Mouse (Mus musculus) MEL (cell line): ENCODE measurements around the gene Pgs1. TPM values are rescaled to one million over a fixed set of nuclear protein-coding genes. Genes with fewer than 3 reads are reported as not detected.

Source experiments
- DNase-seq: peaks from one replicate; pipeline ENCODE4 v3.0.0; 2011; ENCODE audit warnings: low read depth, low spot score
- H3K27ac ChIP-seq: 2 replicates; pipeline ENCODE4 v1.5.1; 2012; ENCODE audit warnings: low read depth, mild to moderate bottlenecking, control low read depth, low read length, moderate library complexity; ENCODE audit not compliant: control insufficient read depth
- H3K27me3 ChIP-seq, 2 experiments: fragments of 150-350 bp in 1 of 2; sonication (generic) in 1 of 2; 2 replicates each; pipeline ENCODE4 v1.6.1; 2012; ENCODE audit warnings: low read length in 2 of 2, mild to moderate bottlenecking in 2 of 2, improper control_type of control experiment in 1 of 2, moderate library complexity in 1 of 2; ENCODE audit not compliant: insufficient read depth in 2 of 2, control insufficient read depth in 1 of 2
- H3K36me3 ChIP-seq, 2 experiments: 2 replicates each; pipeline ENCODE4 v1.6.1; 2012 to 2014; ENCODE audit warnings: low read length in 2 of 2, improper control_type of control experiment in 1 of 2, inconsistent platforms in 1 of 2, mild to moderate bottlenecking in 1 of 2; ENCODE audit not compliant: insufficient read depth in 2 of 2, control insufficient read depth in 1 of 2
- H3K4me1 ChIP-seq, 2 experiments: fragments of 150-350 bp in 1 of 2; sonication (generic) in 1 of 2; 2 replicates each; pipeline ENCODE4 v1.6.1; 2012; ENCODE audit warnings: low read length in 2 of 2, improper control_type of control experiment in 1 of 2, mild to moderate bottlenecking in 1 of 2; ENCODE audit not compliant: insufficient read depth in 2 of 2, control insufficient read depth in 1 of 2
- H3K4me3 ChIP-seq, 2 experiments: fragments of 150-350 bp in 1 of 2; sonication (generic) in 1 of 2; 2 replicates each; pipeline ENCODE4 v1.5.1; 2012; ENCODE audit warnings: low read depth in 2 of 2, low read length in 2 of 2, mild to moderate bottlenecking in 2 of 2, moderate library complexity in 2 of 2, control low read depth in 1 of 2, improper control_type of control experiment in 1 of 2; ENCODE audit not compliant: control insufficient read depth in 1 of 2, insufficient read depth in 1 of 2
- H3K79me2 ChIP-seq: 2 replicates; pipeline ENCODE4 v1.6.1; 2012; ENCODE audit warnings: mild to moderate bottlenecking, low read length, moderate library complexity; ENCODE audit not compliant: control insufficient read depth, poor library complexity, insufficient read depth
- H3K9ac ChIP-seq: 2 replicates; pipeline ENCODE4 v1.6.1; 2012; ENCODE audit warnings: low read depth, mild to moderate bottlenecking, control low read depth, low read length, moderate library complexity; ENCODE audit not compliant: control insufficient read depth, poor library complexity, severe bottlenecking
- H3K9me3 ChIP-seq: fragments of 150-350 bp; sonication (generic); replicated peaks from 2 replicates; pipeline ENCODE4 v1.6.1; 2012; ENCODE audit warnings: mild to moderate bottlenecking, low read length, improper control_type of control experiment, moderate library complexity; ENCODE audit not compliant: insufficient read depth
- CHD2 ChIP-seq: IDR thresholded peaks from 2 replicates; pipeline ENCODE4 v1.6.1; 2011; ENCODE audit warnings: low read length, improper control_type of control experiment
- E2F4 ChIP-seq: IDR thresholded peaks from 2 replicates; pipeline ENCODE4 v1.6.1; 2011; ENCODE audit warnings: low read depth, low read length, improper control_type of control experiment, borderline replicate concordance
- EP300 ChIP-seq, 2 experiments: IDR thresholded peaks; 2 replicates each; pipeline ENCODE4 v1.6.1; 2011; ENCODE audit warnings: improper control_type of control experiment in 2 of 2, low read length in 2 of 2, low read depth in 1 of 2, mild to moderate bottlenecking in 1 of 2
- GABPA ChIP-seq: IDR thresholded peaks from 2 replicates; pipeline ENCODE4 v1.6.1; 2012; ENCODE audit warnings: low read depth, mild to moderate bottlenecking, inconsistent platforms, low read length, improper control_type of control experiment, moderate library complexity
- GATA1 ChIP-seq: IDR thresholded peaks from 2 replicates; pipeline ENCODE4 v1.6.1; 2011; ENCODE audit warnings: low read depth, low read length, improper control_type of control experiment
- JUND ChIP-seq: IDR thresholded peaks from 2 replicates; pipeline ENCODE4 v1.6.1; 2011; ENCODE audit warnings: low read depth, mild to moderate bottlenecking, improper control_type of control experiment, low read length
- MAX ChIP-seq: IDR thresholded peaks from 2 replicates; pipeline ENCODE4 v1.6.1; 2011; ENCODE audit warnings: low read length, improper control_type of control experiment
- MEF2A ChIP-seq: IDR thresholded peaks from 2 replicates; pipeline ENCODE4 v1.6.1; 2014; ENCODE audit warnings: low read depth, mild to moderate bottlenecking, inconsistent platforms, low read length, improper control_type of control experiment; ENCODE audit not compliant: poor library complexity, insufficient replicate concordance, severe bottlenecking; ENCODE audit errors: extremely low read depth
- MXI1 ChIP-seq: IDR thresholded peaks from 2 replicates; pipeline ENCODE4 v1.6.1; 2011; ENCODE audit warnings: mild to moderate bottlenecking, low read depth, low read length, improper control_type of control experiment
- MYC ChIP-seq: IDR thresholded peaks from 2 replicates; pipeline ENCODE4 v1.6.1; 2011; ENCODE audit warnings: low read depth, mild to moderate bottlenecking, low read length, improper control_type of control experiment, moderate library complexity
- POLR2A ChIP-seq, 2 experiments: IDR thresholded peaks; 2 replicates each; pipeline ENCODE4 v1.6.1; 2011 to 2012; ENCODE audit warnings: low read length in 2 of 2, mild to moderate bottlenecking in 2 of 2, control low read depth in 1 of 2, improper control_type of control experiment in 1 of 2, low read depth in 1 of 2, moderate library complexity in 1 of 2; ENCODE audit not compliant: control insufficient read depth in 1 of 2, insufficient read depth in 1 of 2, poor library complexity in 1 of 2
- POLR2AphosphoS2 ChIP-seq: IDR thresholded peaks from 2 replicates; pipeline ENCODE4 v1.6.1; 2011; ENCODE audit warnings: low read length, improper control_type of control experiment
- RAD21 ChIP-seq: IDR thresholded peaks from 2 replicates; pipeline ENCODE4 v1.6.1; 2011; ENCODE audit warnings: mild to moderate bottlenecking, low read depth, low read length, improper control_type of control experiment
- RCOR1 ChIP-seq: IDR thresholded peaks from 2 replicates; pipeline ENCODE4 v1.6.1; 2012; ENCODE audit warnings: low read depth, mild to moderate bottlenecking, inconsistent platforms, low read length, improper control_type of control experiment
- SIN3A ChIP-seq: IDR thresholded peaks from 2 replicates; pipeline ENCODE4 v1.6.1; 2012; ENCODE audit warnings: low read length, improper control_type of control experiment, inconsistent platforms
- SMC3 ChIP-seq: IDR thresholded peaks from 2 replicates; pipeline ENCODE4 v1.6.1; 2011; ENCODE audit warnings: low read depth, low read length, improper control_type of control experiment
- TAL1 ChIP-seq: IDR thresholded peaks from 2 replicates; pipeline ENCODE4 v1.6.1; 2012; ENCODE audit warnings: mild to moderate bottlenecking, inconsistent platforms, low read length, moderate library complexity, mixed read lengths
- TBP ChIP-seq: IDR thresholded peaks from 2 replicates; pipeline ENCODE4 v1.8.0; 2011; ENCODE audit warnings: low read depth, low read length, improper control_type of control experiment
- TCF12 ChIP-seq: IDR thresholded peaks from 2 replicates; pipeline ENCODE4 v1.6.1; 2014; ENCODE audit warnings: low read depth, mild to moderate bottlenecking, inconsistent platforms, low read length, improper control_type of control experiment, moderate library complexity
- UBTF ChIP-seq: IDR thresholded peaks from 2 replicates; pipeline ENCODE4 v1.6.1; 2012; ENCODE audit warnings: low read depth, mild to moderate bottlenecking, inconsistent platforms, low read length, improper control_type of control experiment, moderate library complexity, borderline replicate concordance; ENCODE audit not compliant: insufficient read depth
- USF1 ChIP-seq: IDR thresholded peaks from 2 replicates; pipeline ENCODE4 v1.6.1; 2014; ENCODE audit warnings: low read depth, mild to moderate bottlenecking, inconsistent platforms, low read length, improper control_type of control experiment, moderate library complexity
- USF2 ChIP-seq, 2 experiments: IDR thresholded peaks; 2 replicates each; pipeline ENCODE4 v1.6.1; 2011 to 2012; ENCODE audit warnings: improper control_type of control experiment in 2 of 2, low read length in 2 of 2, borderline replicate concordance in 1 of 2, inconsistent platforms in 1 of 2, low read depth in 1 of 2, mild to moderate bottlenecking in 1 of 2; ENCODE audit not compliant: insufficient read depth in 1 of 2
- ZMIZ1 ChIP-seq: IDR thresholded peaks from 2 replicates; pipeline ENCODE4 v1.6.1; 2012; ENCODE audit warnings: low read depth, mild to moderate bottlenecking, inconsistent platforms, low read length, improper control_type of control experiment, moderate library complexity
- ZNF384 ChIP-seq: IDR thresholded peaks from 2 replicates; pipeline ENCODE4 v1.6.1; 2012; ENCODE audit warnings: low read depth, mild to moderate bottlenecking, inconsistent platforms, low read length, improper control_type of control experiment
- polyA plus RNA-seq, 2 experiments: library from polyadenylated mRNA; stranded (reverse) in 1 of 2; unstranded in 1 of 2; fragments of >175 nt in 1 of 2; fragments of >200 nt in 1 of 2; gene quantifications; 2 replicates each; pipeline versions ENCODE4 v1.2.1 to v1.2.4; 2012; ENCODE audit warnings: low replicate concordance in 2 of 2, low read depth in 1 of 2; ENCODE audit not compliant: insufficient read length in 2 of 2, insufficient read depth in 1 of 2, missing spikeins in 1 of 2
- total RNA-seq: library from RNA; depleted of rRNA; stranded (reverse); fragments of 300-350 nt; gene quantifications from 2 replicates; pipeline ENCODE4 v1.2.3, GENCODE M21; 2012

The Pgs1 gene
- total and polyA plus RNA-seq, 3 experiments, result 48.6 to 61.6 TPM; not detected in 1

GRCm38 (mm10) chr11:118004217-118004616, 18.1 kb downstream of the Pgs1 start:
- H3K27me3 ChIP-seq, result no peaks in the 10 kb centered on the region
- H3K9me3 ChIP-seq, result no peaks in the 10 kb centered on the region
- H3K9ac ChIP-seq, result no peak overlapping the region
- peaks cover 17% of the 10 kb centered on the region; the same call in 1 of the 2 replicates for H3K79me2 ChIP-seq
- H3K4me1 ChIP-seq, result peaks cover 10 to 13% of the 10 kb centered on the region in 2 experiments
- no peak for DNase-seq
- H3K4me3 ChIP-seq, result no peak overlapping the region
- no peak for TF ChIP-seq RCOR1
- TF ChIP-seq ZMIZ1, result no peak
- TF ChIP-seq GABPA, result no peak
- no peak for TF ChIP-seq CHD2
- no peak for TF ChIP-seq E2F4
- TF ChIP-seq USF1, result no peak
- TF ChIP-seq MEF2A, result no peak
- no peak for TF ChIP-seq POLR2A (IDR thresholded peaks at IDR 0.05; ENCODE audit: control insufficient read depth in 1 of 2, insufficient read depth in 1 of 2, low read depth in 1 of 2, low read length in 2 of 2, poor library complexity in 1 of 2)
- peaks cover 11 to 30% of the 10 kb centered on the region in 2 experiments for H3K36me3 ChIP-seq
- H3K27ac ChIP-seq, result no peak overlapping the region

- no peaks in the 10 kb centered on the region for H3K4me1 ChIP-seq
- TF ChIP-seq SMC3 (no peak), RCOR1 (no peak), SIN3A (no peak), JUND (no peak), UBTF (no peak), USF2 (IDR thresholded peaks at IDR 0.05; ENCODE audit: borderline replicate concordance in 1 of 2, insufficient read depth in 1 of 2, low read depth in 1 of 2, low read length in 2 of 2) (no peak), TCF12 (no peak), MXI1 (no peak), TAL1 (no peak), ZNF384 (no peak), EP300 (IDR thresholded peaks at IDR 0.05; ENCODE audit: low read depth in 1 of 2, low read length in 2 of 2) (no peak), GATA1 (no peak), POLR2AphosphoS2 (no peak), RAD21 (no peak), MEF2A (no peak), TBP (no peak), MAX (no peak), MYC (no peak)
- H3K4me3 ChIP-seq, result no peak overlapping the region
- H3K9me3 ChIP-seq, result no peaks in the 10 kb centered on the region
- peaks cover 21% of the 10 kb centered on the region; the same call in 1 of the 2 replicates for H3K79me2 ChIP-seq
- H3K27ac ChIP-seq, result no peak overlapping the region
- H3K27me3 ChIP-seq, result no peaks in the 10 kb centered on the region
- peaks cover 0 to 27% of the 10 kb centered on the region in 2 experiments; a peak in 2 of 4 replicates for H3K36me3 ChIP-seq
- no peak for DNase-seq
- no peak overlapping the region for H3K9ac ChIP-seq
Measured at GRCm38 (mm10) chr11:118007460-118008143, 21.5 kb downstream of the Pgs1 start.
